Mouse (Mus musculus) midbrain, embryonic 11.5 days (tissue): Measurements from ENCODE around the gene Prdx1. TPM values are rescaled to one million over a fixed set of nuclear protein-coding genes. Genes with fewer than 3 reads are reported as not detected.

Experiments
- ATAC-seq: fragments of 200-750 bp; cut with Nextera tagmentation; 2 replicates; pipeline ENCODE4 v1.8.0; 2017; ENCODE audit warnings: moderate TSS enrichment, moderate library complexity; ENCODE audit not compliant: low FRiP score
- DNase-seq: peaks from one replicate; pipeline ENCODE4 v3.0.0; 2015; ENCODE audit warnings: low spot score; ENCODE audit errors: missing footprints
- H3K27ac ChIP-seq: fragments of 300-500 bp; sonication (generic); 2 replicates; pipeline ENCODE4 v1.5.1; 2014; ENCODE audit warnings: low read depth, low read length
- H3K27me3 ChIP-seq: fragments of 300-500 bp; sonication (generic); 2 replicates; pipeline ENCODE4 v1.6.1; 2014; ENCODE audit warnings: mild to moderate bottlenecking, low read length, moderate library complexity, mixed read lengths; ENCODE audit not compliant: control insufficient read depth, insufficient read depth
- H3K36me3 ChIP-seq: fragments of 300-500 bp; sonication (generic); 2 replicates; pipeline ENCODE4 v1.6.1; 2014; ENCODE audit warnings: mild to moderate bottlenecking, low read length, moderate library complexity, mixed read lengths; ENCODE audit not compliant: control insufficient read depth, insufficient read depth
- H3K4me1 ChIP-seq: fragments of 300-500 bp; sonication (generic); 2 replicates; pipeline ENCODE4 v1.6.1; 2014; ENCODE audit warnings: low read length; ENCODE audit not compliant: control insufficient read depth, insufficient read depth
- H3K4me2 ChIP-seq: fragments of 300-500 bp; sonication (generic); 2 replicates; pipeline ENCODE4 v1.6.1; 2014; ENCODE audit warnings: mild to moderate bottlenecking, moderate library complexity
- H3K4me3 ChIP-seq: fragments of 300-500 bp; sonication (generic); 2 replicates; pipeline ENCODE4 v1.5.1; 2014; ENCODE audit warnings: low read depth, low read length
- H3K9ac ChIP-seq: fragments of 300-500 bp; sonication (generic); 2 replicates; pipeline ENCODE4 v1.6.1; 2014; ENCODE audit warnings: low read length
- H3K9me3 ChIP-seq: fragments of 300-500 bp; sonication (generic); 2 replicates; pipeline ENCODE4 v1.6.1; 2016; ENCODE audit warnings: low read length; ENCODE audit not compliant: control insufficient read depth
- WGBS: fragments of 180-500 bp; shearing (Covaris S2); extraction: QIAGEN DNeasy Blood & Tissue Kit; methylation state at CpG from one replicate; pipeline ENCODE4 v1.1.7; 2014; 5-methylcytosine and 5-hydroxymethylcytosine counted together
- polyA plus RNA-seq: library from polyadenylated mRNA; unstranded; fragments of >200 nt; fragmentation: Nextera tagmentation; extraction: Ambion mirVana; gene quantifications from 2 replicates; pipeline ENCODE4 v1.2.1, GENCODE M21; 2014

Gene Prdx1
- polyA plus RNA-seq, 1 experiment from 2014 or later, result 1,053 TPM

- Histone ChIP-seq H3K9me3 (no peaks in the 10 kb centered on the region), H3K4me3 (no peak overlapping the region), H3K27ac (no peak overlapping the region), H3K9ac (no peak overlapping the region), H3K27me3 (no peaks in the 10 kb centered on the region), H3K4me2 (no peak overlapping the region), H3K4me1 (peaks cover 8% of the 10 kb centered on the region), H3K36me3 (no peaks in the 10 kb centered on the region; the same call in 1 of the 2 replicates)
- ATAC-seq (no peak), DNase-seq (peak; percentile 41)
- 95% methylated on average over 2 of the region's 2 CpGs for WGBS
Measured at GRCm38 (mm10) chr4:116710154-116710553, 24.8 kb downstream of the Prdx1 start.

- no peak overlapping the region for H3K4me3 ChIP-seq
- DNase-seq (peak; percentile 39), ATAC-seq (no peak)
- H3K9me3 ChIP-seq, result no peaks in the 10 kb centered on the region
- no peaks in the 10 kb centered on the region; the same call in 1 of the 2 replicates for H3K36me3 ChIP-seq
- no peak overlapping the region for H3K27ac ChIP-seq
- WGBS, result 74% methylated on average over 1 of the region's 1 CpGs
- H3K4me1 ChIP-seq, result peaks cover 6% of the 10 kb centered on the region
- no peak overlapping the region for H3K9ac ChIP-seq
- H3K4me2 ChIP-seq, result no peak overlapping the region
- no peaks in the 10 kb centered on the region for H3K27me3 ChIP-seq
Measured at GRCm38 (mm10) chr4:116712536-116712935, 27.2 kb downstream of the Prdx1 start.

GRCm38 (mm10) chr4:116719396-116719795 is 34.1 kb downstream of the Prdx1 start:
- H3K4me1 ChIP-seq, result peaks cover 5% of the 10 kb centered on the region; the same call in 1 of the 2 replicates
- H3K9me3 ChIP-seq, result no peaks in the 10 kb centered on the region
- no peaks in the 10 kb centered on the region; the same call in 1 of the 2 replicates for H3K36me3 ChIP-seq
- H3K27ac ChIP-seq, result no peak overlapping the region
- H3K4me3 ChIP-seq, result no peak overlapping the region
- no peak overlapping the region for H3K9ac ChIP-seq
- H3K27me3 ChIP-seq, result 0 out of 2 replicates have a peak, but pooled peaks cover 2% of the 10 kb centered on the region
- no peak overlapping the region for H3K4me2 ChIP-seq
- DNase-seq, result peak; percentile 90
- WGBS, result 20% methylated on average over 3 of the region's 3 CpGs
- no peak for ATAC-seq

- DNase-seq (peak; percentile 99), ATAC-seq (peak; percentile 98)
- Histone ChIP-seq H3K27ac (peak within 1 kb of the TSS; percentile 65), H3K4me1 (peaks cover 5% of the 10 kb centered on the region; the same call in 1 of the 2 replicates), H3K36me3 (no peaks in the 10 kb centered on the region), H3K27me3 (0 out of 2 replicates have a peak, but pooled peaks cover 2% of the 10 kb centered on the region), H3K9me3 (no peaks in the 10 kb centered on the region), H3K4me2 (peak within 1 kb of the TSS; percentile 93), H3K9ac (peak within 1 kb of the TSS; percentile 85), H3K4me3 (peak within 1 kb of the TSS; percentile 74)
- WGBS, result under 1% methylated on average over 33 of the region's 34 CpGs
Measured at GRCm38 (mm10) chr4:116720343-116721097, 35.2 kb downstream of the Prdx1 start, which contains the start of gene Tesk2. TSS of gene Tesk2 (plus strand) at chr4:116720948.

GRCm38 (mm10) chr4:116721098-116721628 is 35.8 kb downstream of the Prdx1 start:
- Histone ChIP-seq H3K9me3 (no peaks in the 10 kb centered on the region), H3K4me1 (peaks cover 5% of the 10 kb centered on the region; the same call in 1 of the 2 replicates), H3K36me3 (no peaks in the 10 kb centered on the region), H3K9ac (peak overlapping the region; percentile 85), H3K27me3 (0 out of 2 replicates have a peak, but pooled peaks cover 2% of the 10 kb centered on the region), H3K4me2 (peak overlapping the region; percentile 93), H3K27ac (peak overlapping the region; percentile 65), H3K4me3 (peak overlapping the region; percentile 74)
- DNase-seq, result no peak
- no peak for ATAC-seq
- under 1% methylated on average over 29 of the region's 29 CpGs for WGBS

GRCm38 (mm10) chr4:116722230-116722629 is 36.9 kb downstream of the Prdx1 start:
- Histone ChIP-seq H3K27ac (no peak overlapping the region), H3K27me3 (0 out of 2 replicates have a peak, but pooled peaks cover 2% of the 10 kb centered on the region), H3K36me3 (no peaks in the 10 kb centered on the region), H3K4me1 (peaks cover 5% of the 10 kb centered on the region; the same call in 1 of the 2 replicates), H3K9me3 (no peaks in the 10 kb centered on the region), H3K4me2 (no peak overlapping the region), H3K4me3 (no peak overlapping the region), H3K9ac (no peak overlapping the region)
- DNase-seq, result no peak
- WGBS, result 43% methylated on average over 7 of the region's 7 CpGs
- ATAC-seq, result no peak

- WGBS, result 90% methylated on average over 5 of the region's 5 CpGs
- ATAC-seq (no peak), DNase-seq (no peak)
Measured at GRCm38 (mm10) chr4:116725444-116725843, 40.1 kb downstream of the Prdx1 start.

GRCm38 (mm10) chr4:116727401-116727800 is 42.1 kb downstream of the Prdx1 start:
- Histone ChIP-seq H3K27me3 (no peaks in the 10 kb centered on the region), H3K36me3 (no peaks in the 10 kb centered on the region), H3K27ac (no peak overlapping the region), H3K4me2 (no peak overlapping the region), H3K4me3 (no peak overlapping the region), H3K4me1 (no peaks in the 10 kb centered on the region), H3K9me3 (no peaks in the 10 kb centered on the region), H3K9ac (no peak overlapping the region)
- 83% methylated on average over 3 of the region's 3 CpGs for WGBS
- ATAC-seq (no peak), DNase-seq (no peak)

More at GRCm38 (mm10) chr4:116725444-116725843, 40.1 kb downstream of the Prdx1 start:
- Histone ChIP-seq H3K9me3 (no peaks in the 10 kb centered on the region), H3K9ac (no peak overlapping the region), H3K4me2 (no peak overlapping the region), H3K27me3 (0 out of 2 replicates have a peak, but pooled peaks cover 2% of the 10 kb centered on the region), H3K36me3 (no peaks in the 10 kb centered on the region), H3K4me3 (no peak overlapping the region), H3K4me1 (peaks cover 5% of the 10 kb centered on the region; the same call in 1 of the 2 replicates), H3K27ac (no peak overlapping the region)

- H3K36me3 ChIP-seq, result no peaks in the 10 kb centered on the region
- WGBS, result 93% methylated on average over 3 of the region's 3 CpGs
- H3K9ac ChIP-seq, result no peak overlapping the region
- no peak overlapping the region for H3K4me3 ChIP-seq
- no peaks in the 10 kb centered on the region for H3K9me3 ChIP-seq
- no peak overlapping the region for H3K27ac ChIP-seq
- ATAC-seq (no peak), DNase-seq (no peak)
- no peaks in the 10 kb centered on the region for H3K27me3 ChIP-seq
- H3K4me1 ChIP-seq, result no peaks in the 10 kb centered on the region
- no peak overlapping the region for H3K4me2 ChIP-seq
Measured at GRCm38 (mm10) chr4:116729532-116729931, 44.2 kb downstream of the Prdx1 start.
